Mouse (Mus musculus): ENCODE measurements around the gene Gm14214.
A peak's percentile ranks its signal among the peaks of the same experiment; 100 is the strongest.

Gm14214 gene

DNA sequence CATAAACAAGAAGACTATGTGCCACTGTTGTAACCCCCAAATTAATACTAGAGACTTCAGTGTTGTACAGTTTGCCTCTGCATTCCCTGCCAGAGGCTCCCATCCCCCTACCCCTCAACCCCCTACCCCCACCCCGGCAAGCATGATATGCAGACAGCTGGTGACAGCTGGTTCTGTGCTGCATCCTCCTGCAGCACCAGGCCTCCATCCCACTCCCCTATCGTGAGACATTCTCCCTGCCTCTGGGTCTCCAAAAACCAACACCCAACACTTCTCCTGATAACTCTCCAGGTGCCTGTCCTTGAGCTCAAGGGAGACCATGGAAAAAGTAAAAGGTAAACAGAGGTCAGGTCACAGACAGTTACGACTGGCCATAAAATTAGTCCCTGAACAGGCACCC lies 40.1 kb downstream of the Gm14214 start:
- peak; percentile 33 for DNase-seq

DNA sequence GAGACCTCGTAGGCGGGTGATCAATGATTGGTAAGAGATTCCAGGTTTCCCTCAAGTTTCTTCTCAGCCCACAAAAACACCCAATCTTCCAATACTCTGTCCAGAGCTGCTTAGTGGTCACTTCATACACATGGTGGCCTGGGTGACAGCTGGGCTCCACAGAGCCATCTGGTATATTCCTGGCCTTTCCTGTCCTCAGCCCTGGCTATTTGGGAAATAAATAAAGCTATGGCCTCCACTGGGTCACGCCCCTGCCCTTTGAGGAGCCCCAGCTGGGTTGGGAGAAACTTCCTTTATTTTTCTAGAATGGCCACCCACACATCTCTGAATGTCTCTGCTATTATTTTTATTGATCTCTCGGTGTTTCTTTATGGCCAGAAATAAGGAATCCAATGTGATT lies 46.4 kb downstream of the Gm14214 start:
- DNase-seq: peak; percentile 31

DNA sequence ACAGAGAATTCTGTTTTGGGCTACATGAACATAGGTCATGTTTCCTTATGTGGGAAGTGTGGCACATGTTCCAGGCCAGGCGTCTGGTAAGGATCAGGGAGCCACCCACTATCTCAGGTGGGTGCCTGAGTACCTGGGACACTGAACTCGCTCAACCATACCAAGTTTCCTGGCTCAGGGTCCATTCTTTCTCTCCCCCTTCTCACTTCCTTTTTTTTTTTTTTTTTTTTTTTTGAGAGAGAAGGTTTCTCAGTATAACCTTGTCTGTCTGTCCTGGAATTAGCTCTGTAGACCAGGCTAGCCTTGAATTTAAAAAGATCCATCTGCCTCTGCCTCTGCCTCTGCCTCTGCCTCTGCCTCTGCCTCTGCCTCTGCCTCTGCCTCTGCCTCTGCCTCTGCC lies 49.5 kb downstream of the Gm14214 start:
- DNase-seq: no peak
